Mouse (Mus musculus) adrenal gland, postnatal 10 days (tissue): ENCODE measurements around the gene Trmt1. TPM values are rescaled to one million over a fixed set of nuclear protein-coding genes. Genes with fewer than 3 reads are reported as not detected.
A peak's percentile ranks its signal among the peaks of the same experiment; 100 is the strongest.

Source experiments
- DNase-seq: peaks from one replicate; pipeline ENCODE4 v3.0.0; 2021; ENCODE audit warnings: mixed read lengths
- total RNA-seq, 2 experiments: library from RNA; stranded (reverse); gene quantifications; 2 replicates each; pipeline ENCODE4 v1.2.3; 2021

Trmt1 gene
- total RNA-seq, 2 experiments from 2014 or later: 63.4 to 82.8 TPM

DNA sequence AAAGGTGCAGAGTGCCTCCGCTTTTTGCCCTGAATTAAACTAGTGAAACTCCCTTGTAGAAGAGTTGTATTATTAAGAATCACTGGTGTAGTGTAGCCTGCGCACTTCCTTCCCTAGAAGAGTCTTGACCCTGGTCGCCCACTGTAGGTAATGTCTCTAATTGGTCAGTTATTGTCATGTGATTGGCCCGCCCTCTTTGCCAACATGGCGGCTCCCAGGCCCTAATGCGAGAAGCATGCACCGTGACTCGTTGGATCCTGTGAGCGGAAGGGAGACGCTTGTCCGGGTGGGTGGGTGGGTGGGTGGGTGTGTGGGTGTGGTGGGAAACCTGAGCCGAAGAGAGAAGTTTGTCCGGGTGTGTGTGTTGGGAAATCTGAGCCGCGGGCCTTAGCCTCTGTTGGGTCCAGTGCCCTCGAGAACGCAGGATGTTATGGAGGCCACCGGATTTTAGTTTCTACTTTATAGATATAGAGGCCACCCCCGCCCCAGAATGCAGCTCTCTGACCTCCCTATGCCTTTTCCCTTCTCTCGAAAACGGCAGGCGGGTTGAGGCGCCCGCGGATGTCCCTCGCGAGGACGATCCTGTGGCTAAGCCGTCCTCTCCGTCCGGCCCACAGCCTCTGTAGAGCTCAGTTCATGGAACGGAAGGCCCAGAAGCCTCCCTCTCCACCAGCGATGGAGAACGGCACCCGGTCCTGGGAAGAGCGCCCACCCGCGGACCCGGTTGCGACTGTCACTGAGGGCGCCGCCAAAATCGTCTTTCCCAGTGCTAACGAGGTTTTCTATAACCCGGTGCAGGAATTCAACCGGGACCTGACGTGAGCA lies 3.2 kb downstream of the Trmt1 start:
- peak; percentile 94 for DNase-seq

DNA sequence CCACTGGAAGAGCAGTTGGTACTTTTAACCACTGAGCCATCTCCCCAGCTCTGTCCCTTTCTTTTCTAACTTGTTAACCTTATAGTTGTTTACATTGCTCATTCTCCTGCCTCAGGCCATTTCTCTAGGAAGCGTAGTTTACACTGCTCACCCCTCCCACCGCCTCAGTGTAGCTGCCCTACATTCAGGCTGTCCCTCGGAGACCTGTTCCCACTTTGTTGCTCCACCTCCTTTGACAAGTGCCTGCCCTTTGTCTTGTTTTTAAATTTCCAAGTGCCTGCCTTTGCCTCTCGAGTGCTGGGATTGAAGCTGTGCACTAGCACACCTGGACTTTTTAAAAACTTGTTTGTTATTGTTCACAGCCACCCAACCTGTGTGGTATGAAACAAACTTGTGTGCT lies 7.2 kb downstream of the Trmt1 start:
- DNase-seq: no peak

GRCm38 (mm10) chr8:84695140-84695539 lies 9.0 kb downstream of the Trmt1 start:
- no peak for DNase-seq

DNA sequence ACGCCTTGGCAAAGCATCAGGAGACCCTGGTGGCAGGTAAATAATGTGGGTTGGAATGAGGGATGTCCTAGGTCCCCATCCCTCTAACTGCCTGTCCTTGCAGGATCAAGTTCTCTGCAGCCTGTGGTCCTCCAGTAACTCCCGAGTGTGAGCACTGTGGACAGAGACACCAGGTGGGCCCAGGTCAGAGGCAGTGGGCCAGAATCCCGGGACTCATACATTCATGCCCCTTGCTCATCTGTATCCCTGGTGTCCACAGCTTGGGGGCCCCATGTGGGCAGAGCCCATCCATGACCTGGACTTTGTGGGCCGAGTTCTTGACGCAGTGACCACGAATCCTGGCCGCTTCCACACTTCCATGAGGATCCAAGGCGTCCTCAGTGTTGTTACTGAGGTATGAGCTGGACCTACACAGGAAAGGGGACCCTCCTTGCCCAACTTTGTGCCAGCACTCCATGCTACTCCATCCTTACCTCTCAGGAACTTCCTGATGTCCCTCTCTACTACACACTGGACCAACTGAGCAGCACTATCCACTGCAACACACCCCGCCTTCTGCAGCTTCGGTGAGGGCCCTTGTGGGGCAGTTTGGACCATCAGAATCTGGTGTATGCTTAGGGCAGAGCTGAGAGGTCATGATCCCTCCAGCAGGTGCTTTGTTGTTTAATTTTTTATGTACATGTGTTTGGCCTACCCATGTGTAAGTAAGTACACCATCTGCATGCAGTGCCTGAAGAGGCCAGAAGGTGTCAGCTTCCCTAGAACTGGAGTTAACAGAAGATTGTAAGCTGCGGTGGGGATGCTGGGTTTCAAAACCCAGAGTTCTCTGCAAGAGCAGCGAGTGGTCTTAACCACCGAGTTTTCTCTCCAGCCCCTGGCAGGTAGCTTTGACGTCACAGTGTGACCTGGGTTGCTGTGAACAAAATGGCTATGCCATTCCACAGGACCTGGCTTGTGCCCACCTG lies 11.3 kb downstream of the Trmt1 start:
- no peak for DNase-seq

DNA sequence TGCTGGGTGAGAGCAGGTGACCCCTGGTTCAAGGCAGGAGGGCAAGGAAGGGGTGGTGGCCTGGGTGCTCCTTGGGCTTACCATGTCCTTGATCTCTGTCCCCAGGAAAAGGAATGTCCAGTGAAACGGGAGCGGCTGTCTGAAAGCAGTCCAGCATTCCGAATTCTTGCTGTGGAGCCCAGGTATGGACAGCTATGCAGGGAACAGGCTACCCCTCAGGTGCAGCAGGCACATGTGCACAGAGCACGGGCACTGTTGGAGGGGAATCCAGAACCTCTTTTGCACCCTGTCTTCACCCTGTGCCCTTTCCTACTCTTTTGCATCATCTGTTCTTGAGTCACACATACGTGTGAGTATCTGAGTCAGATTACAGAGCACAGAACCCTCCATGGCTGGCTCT lies 12.2 kb downstream of the Trmt1 start:
- DNase-seq: no peak

DNA sequence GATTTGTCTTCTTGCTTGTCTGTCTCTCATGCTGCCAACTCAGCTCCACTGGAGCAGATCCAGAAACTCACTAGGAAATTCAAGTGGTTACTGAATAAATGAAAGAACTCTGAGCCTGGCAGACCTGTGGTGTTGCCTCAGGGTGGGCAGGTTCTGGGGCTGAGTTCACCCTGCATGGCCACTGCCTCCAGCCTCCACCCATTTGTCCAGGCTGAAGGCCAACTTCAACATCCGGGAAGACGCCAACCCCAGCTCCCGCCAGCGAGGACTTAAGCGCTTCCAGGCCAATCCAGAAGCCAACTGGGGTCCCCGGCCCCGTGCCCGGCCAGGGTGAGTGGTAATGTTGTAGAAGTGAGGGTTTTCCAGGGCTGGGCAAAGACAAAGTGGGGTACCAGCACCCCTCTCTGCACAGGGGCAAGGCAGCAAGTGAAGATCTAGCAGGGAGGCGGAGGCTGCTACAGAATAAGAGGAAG lies 12.9 kb downstream of the Trmt1 start:
- DNase-seq: peak; percentile 77

GRCm38 (mm10) chr8:84699861-84700322 lies 13.8 kb downstream of the Trmt1 start:
- peak; percentile 72 for DNase-seq

- DNase-seq: no peak
Observed at GRCm38 (mm10) chr8:84700526-84700925, 14.4 kb downstream of the Trmt1 start.

DNA sequence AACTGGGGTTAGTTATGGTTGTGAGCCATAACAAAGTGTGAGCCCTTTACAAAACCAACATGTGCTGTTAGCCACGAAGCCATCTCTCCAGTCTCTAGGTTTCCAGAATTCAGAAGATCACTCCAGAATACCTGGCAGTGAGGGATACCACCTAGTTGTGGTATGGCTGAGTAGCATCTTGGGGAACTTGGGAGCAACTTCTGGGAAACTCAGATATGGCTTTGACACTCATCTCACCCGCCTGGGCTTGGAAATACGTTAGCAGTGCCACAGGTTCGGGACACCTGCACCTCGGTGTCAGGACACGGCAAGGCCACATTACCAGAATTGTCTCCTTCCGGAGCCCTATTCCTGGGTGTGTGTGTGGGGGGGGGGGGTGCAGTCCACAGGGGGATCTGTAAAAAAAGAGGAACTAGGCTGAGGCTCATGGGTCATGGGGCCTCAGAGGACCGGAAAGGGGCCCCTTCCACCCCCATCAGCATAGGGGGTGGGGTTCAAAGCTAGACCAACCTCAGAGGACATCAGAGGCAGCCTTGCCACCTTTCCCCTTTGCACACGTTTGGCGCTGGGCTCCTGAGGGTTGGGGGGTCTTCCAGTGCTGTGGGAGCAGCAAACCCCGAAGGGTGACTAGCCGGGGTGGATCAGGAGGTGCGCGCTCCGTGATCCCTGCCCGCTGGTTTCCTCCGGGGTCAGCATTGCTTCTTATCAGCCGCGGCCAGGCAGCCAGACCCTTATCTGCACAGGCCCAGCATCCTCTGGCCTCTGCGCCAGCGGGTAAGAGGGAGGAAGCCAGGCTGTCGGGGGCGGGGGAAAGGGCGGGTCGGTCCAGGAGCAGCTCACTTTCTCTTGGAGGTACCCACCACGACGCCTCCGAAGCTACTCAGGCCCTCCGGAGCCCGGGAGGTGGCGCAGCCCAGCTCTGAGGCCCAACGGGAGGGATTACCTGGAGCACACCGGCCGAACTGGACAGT lies 15.1 kb downstream of the Trmt1 start, which contains the start of gene Lyl1:
TSS of gene Lyl1 (plus strand) at position 517 of the 971 bp plus-strand sequence.
- DNase-seq: peak; percentile 73

DNA sequence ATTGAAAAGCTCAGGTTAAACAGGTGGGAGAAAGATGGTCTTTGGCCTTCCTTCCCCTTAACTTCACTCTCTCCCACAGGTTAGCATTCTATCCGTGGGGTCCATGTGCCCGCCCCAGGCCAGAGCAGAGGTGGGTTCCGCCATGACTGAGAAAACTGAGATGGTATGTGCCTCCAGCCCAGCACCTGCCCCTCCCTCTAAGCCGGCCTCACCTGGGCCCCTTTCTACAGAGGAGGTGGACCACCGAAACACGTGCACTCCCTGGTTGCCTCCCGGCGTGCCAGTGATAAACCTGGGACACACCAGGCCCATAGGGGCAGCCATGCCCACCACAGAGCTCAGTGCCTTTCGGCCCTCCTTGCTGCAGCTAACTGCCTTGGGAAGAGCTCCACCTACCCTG lies 16.5 kb downstream of the Trmt1 start:
- DNase-seq: no peak

GRCm38 (mm10) chr8:84702963-84703465 lies 16.9 kb downstream of the Trmt1 start:
- DNase-seq: no peak

- no peak for DNase-seq
Observed at GRCm38 (mm10) chr8:84703466-84704249, 17.6 kb downstream of the Trmt1 start.

DNA sequence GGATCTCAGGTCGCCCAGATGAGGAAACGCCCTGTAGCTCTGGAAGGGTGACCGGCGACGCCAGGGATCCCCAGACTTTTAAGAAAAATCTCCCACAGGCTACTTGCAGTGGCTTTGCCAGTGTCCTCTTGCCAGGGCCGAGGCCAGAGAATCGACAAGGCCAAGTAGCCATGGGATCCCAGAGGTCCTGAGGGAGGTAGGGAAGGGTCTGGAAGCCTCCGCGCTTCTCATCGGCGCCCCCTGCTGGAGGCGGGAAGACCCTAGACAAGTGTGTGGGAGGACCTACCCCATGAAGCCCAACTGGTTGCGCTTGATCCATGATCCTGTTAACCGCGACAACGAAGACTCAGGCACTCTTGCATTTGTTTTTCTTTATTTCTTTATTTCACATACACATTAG lies 18.2 kb downstream of the Trmt1 start:
- DNase-seq: peak; percentile 86

DNA sequence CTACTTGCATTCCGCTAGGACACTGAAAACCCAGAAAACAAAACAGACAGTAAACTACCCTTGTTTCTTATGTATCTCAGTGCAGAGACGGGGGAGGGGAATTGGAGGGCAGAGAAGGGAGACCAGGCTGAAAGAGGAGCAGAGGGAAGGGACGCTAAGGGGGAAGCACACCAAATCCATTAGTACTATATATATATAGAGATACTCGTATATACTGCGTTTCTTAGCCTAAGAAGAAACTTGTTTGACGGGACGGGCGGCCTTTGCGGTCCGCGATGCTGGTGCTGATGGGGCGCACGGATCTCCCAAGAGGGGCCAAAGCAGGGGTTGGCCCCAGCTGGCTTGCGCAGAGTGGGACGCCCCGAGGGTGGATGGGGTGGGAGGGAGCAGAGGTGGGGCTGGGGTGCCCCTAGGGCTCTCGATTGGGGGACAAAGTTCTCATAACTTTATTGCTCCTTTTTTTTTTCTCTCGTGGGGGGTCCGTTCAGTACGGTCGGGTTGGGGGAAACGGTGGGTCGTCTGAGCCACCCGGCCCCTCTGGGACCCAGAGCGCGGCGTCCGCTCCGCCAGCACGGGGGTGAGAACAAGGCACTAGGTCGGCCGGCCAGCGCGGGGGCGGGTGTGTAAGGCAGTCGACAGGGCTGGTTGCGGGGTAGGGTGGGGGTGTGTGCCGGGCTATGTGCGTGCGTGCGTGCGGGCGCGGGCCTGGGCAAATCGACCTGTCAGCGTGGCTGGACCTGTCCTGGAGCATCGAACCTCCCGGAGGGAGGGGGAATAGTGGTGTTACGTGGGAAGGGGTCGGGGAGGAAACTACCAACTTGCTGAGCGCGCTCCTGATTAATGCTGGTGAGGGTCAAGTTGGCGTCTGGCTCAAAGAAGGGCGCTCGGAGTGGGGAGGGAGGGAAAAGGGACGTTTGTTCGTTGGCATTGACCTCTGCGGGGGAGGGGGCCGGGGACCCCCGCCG lies 19.0 kb downstream of the Trmt1 start:
- DNase-seq: peak; percentile 52

DNA sequence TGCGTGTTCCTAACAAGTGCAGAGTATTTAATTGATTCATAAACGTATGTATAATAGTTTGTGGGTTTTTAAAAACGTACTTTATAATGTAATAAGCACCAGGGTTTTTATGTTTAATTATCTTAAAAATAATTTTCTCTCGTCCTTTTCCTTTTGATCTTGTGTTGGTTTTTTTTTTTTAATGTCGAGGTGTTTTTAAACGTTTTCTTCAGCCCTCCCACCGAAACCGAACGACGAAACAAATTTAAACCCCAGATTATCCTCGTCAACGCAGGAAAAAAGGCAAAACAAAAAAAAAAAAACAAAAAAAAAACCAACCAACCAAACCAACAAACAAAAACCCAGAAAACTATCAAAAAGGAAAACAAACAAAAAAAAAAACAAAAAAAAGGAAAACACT lies 19.9 kb downstream of the Trmt1 start:
- no peak for DNase-seq

- peak; percentile 56 for DNase-seq
Observed at GRCm38 (mm10) chr8:84706610-84707266, 20.6 kb downstream of the Trmt1 start.

- DNase-seq: no peak
Observed at GRCm38 (mm10) chr8:84707267-84707883, 21.3 kb downstream of the Trmt1 start.

- no peak for DNase-seq
Observed at GRCm38 (mm10) chr8:84708071-84708541, 22.0 kb downstream of the Trmt1 start.
